In the genomic region with DNA sequence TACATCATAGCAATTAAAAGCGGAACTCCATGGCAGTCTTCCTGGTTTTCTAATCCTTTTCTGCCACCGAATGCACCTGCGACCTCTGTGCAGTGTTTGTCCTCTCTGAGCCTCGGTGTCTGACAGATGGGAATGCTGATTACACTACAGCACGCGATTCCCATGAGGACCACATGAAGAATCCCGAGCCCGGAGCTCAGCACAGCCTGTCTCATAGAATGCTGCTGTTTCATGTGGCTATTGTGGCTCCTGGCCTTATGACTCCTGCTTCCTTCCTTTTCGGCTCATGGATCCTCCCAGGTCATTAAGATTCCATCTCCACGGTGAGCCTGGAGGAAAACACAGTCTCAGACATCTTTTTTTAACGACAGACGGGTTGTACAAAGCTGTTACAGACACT, we compare ENCODE assay signal across 9 mouse cellular contexts. TPM values are rescaled to one million over a fixed set of nuclear protein-coding genes. Genes with fewer than 3 reads are reported as not detected.
A peak's percentile ranks its signal among the peaks of the same experiment; 100 is the strongest.
DNase-seq lines count a peak whose midpoint lies in the region; ATAC-seq lines count a peak whose summit lies in the region.
"Had no signal": no experiment of that assay in that cellular context is flagged by ENCODE, and none has a peak within 500 bp of the region (broad histone marks: within the 10 kb centered on the region; RNA-seq: fewer than 3 reads in every experiment).

No protein-coding gene starts in this region.

- no peak for DNase-seq in forebrain, embryonic 11.5 days (ENCODE audit: low spot score)
- DNase-seq in adrenal gland, postnatal 14 days = peak; percentile 37
- DNase-seq in heart, postnatal 10 days = peak; percentile 32 to 36
- DNase-seq in kidney, postnatal 4 days = peak; percentile 27 to 51
- no peak for DNase-seq in thymus, postnatal 36 days
- DNase-seq in limb, embryonic 10.5 days (ENCODE audit: low spot score) = no peak
- no peak for DNase-seq in ovary, adult 18-20 months (ENCODE audit: low spot score)

- no peak overlapping the region for H3K4me2 ChIP-seq in forebrain, embryonic 12.5 days
- H3K4me2 ChIP-seq in forebrain, embryonic 11.5 days (ENCODE audit: low read depth, low read length, severe bottlenecking) = no peak overlapping the region

- H3K27ac ChIP-seq in forebrain, embryonic 12.5 days = no peak overlapping the region
- H3K27ac ChIP-seq in forebrain, embryonic 11.5 days (ENCODE audit: low read depth, low read length) = no peak overlapping the region
- no peak overlapping the region for H3K27ac ChIP-seq in limb, embryonic 10.5 days

- 0 out of 2 replicates have a peak, but pooled peaks cover 3% of the 10 kb centered on the region for H3K4me1 ChIP-seq in forebrain, embryonic 12.5 days
- H3K4me1 ChIP-seq in forebrain, embryonic 11.5 days (replicated peaks; ENCODE audit: control insufficient read depth, insufficient read depth, low read length) = no peaks in the 10 kb centered on the region
- H3K4me1 ChIP-seq in limb, embryonic 10.5 days = 0 out of 2 replicates have a peak, but pooled peaks cover 3% of the 10 kb centered on the region

- H3K9ac ChIP-seq in forebrain, embryonic 12.5 days = no peak overlapping the region
- H3K9ac ChIP-seq in forebrain, embryonic 11.5 days (ENCODE audit: low read length) = no peak overlapping the region

- no peaks in the 10 kb centered on the region for H3K27me3 ChIP-seq in forebrain, embryonic 12.5 days
- H3K27me3 ChIP-seq in forebrain, embryonic 11.5 days (ENCODE audit: control insufficient read depth, insufficient read depth, low read length) = no peaks in the 10 kb centered on the region
- H3K27me3 ChIP-seq in limb, embryonic 10.5 days (ENCODE audit: low read depth, poor library complexity, severe bottlenecking) = no peaks in the 10 kb centered on the region

- ATAC-seq in forebrain, embryonic 12.5 days (ENCODE audit: low FRiP score) = peak; percentile 74; the same call in 1 of the 2 replicates
- ATAC-seq in forebrain, embryonic 11.5 days (replicated peaks; ENCODE audit: low FRiP score) = no peak; the same call in 1 of the 2 replicates

- H3K4me3 ChIP-seq in forebrain, embryonic 12.5 days (replicated peaks) = no peak overlapping the region
- H3K4me3 ChIP-seq in forebrain, embryonic 11.5 days (ENCODE audit: low read depth, low read length) = no peak overlapping the region
- no peak overlapping the region for H3K4me3 ChIP-seq in limb, embryonic 10.5 days

- 69% methylated on average over 12 of the region's 12 CpGs for WGBS in forebrain, embryonic 12.5 days
- 72% methylated on average over 12 of the region's 12 CpGs for WGBS in forebrain, embryonic 11.5 days
- WGBS in limb, embryonic 10.5 days = 75% methylated on average over 12 of the region's 12 CpGs

- no peaks in the 10 kb centered on the region for H3K36me3 ChIP-seq in forebrain, embryonic 12.5 days (replicated peaks)
- H3K36me3 ChIP-seq in forebrain, embryonic 11.5 days (ENCODE audit: control insufficient read depth, insufficient read depth, low read length) = no peaks in the 10 kb centered on the region
- no peaks in the 10 kb centered on the region for H3K36me3 ChIP-seq in limb, embryonic 10.5 days

- intact Hi-C loops in heart, postnatal 10 days (cut with DNase I) = loop anchor here (5.0 kb wide), 1 partner anchor 170 kb away; no protein-coding TSS in a partner anchor

- no peaks in the 10 kb centered on the region for H3K9me3 ChIP-seq in forebrain, embryonic 12.5 days
- H3K9me3 ChIP-seq in forebrain, embryonic 11.5 days (ENCODE audit: control insufficient read depth, low read length) = no peaks in the 10 kb centered on the region
- H3K9me3 ChIP-seq in limb, embryonic 10.5 days (replicated peaks) = no peaks in the 10 kb centered on the region

RNA-seq across cellular contexts. Expression of a gene that starts 18.6 kb away (rescaled TPM):
- polyA plus RNA-seq in forebrain, embryonic 12.5 days (2016; fragmentation: Nextera tagmentation; extraction: Ambion mirVana) = 14.4 and 14.6 TPM in 2 replicates
- 19.7 and 23.1 TPM in 2 replicates for polyA plus RNA-seq in forebrain, embryonic 11.5 days (2014; fragmentation: Nextera tagmentation; extraction: Ambion mirVana)
- total RNA-seq in adrenal gland, postnatal 14 days (2021) = 79.1 and 93.9 TPM in 2 replicates
- 10 to 100 TPM; 57.7 to 74.5 TPM for total RNA-seq in heart, postnatal 10 days (2021)
- polyA plus RNA-seq in limb, embryonic 10.5 days (2016; fragmentation: Nextera tagmentation; extraction: Ambion mirVana) = 26.4 and 29.6 TPM in 2 replicates
- total RNA-seq: neutrophil, adult 5-6 weeks had no signal

Comparison
In these comparisons a context has a peak if more than half of its experiments do, and no peak if none do; other contexts are left out.
1. DNase-seq: peak in adrenal gland, postnatal 14 days (single experiment), heart, postnatal 10 days (2 of 2) and kidney, postnatal 4 days (2 of 2); none in forebrain, embryonic 11.5 days (single experiment), thymus, postnatal 36 days (0 of 2), limb, embryonic 10.5 days (single experiment) and ovary, adult 18-20 months (single experiment).